Mouse (Mus musculus) stomach, postnatal 0 days (tissue): ENCODE data around the gene Elovl3.

ENCODE experiments used
- CTCF ChIP-seq: IDR thresholded peaks from 2 replicates; pipeline ENCODE4 v1.5.1; 2016; ENCODE audit warnings: antibody characterized with exemption, low read depth, mild to moderate bottlenecking, moderate library complexity
- EP300 ChIP-seq: optimal IDR thresholded peaks from 2 replicates; pipeline ENCODE3; 2016; ENCODE audit warnings: antibody characterized with exemption

- no peak for TF ChIP-seq CTCF
- no peak for TF ChIP-seq EP300
Observed at GRCm38 (mm10) chr19:46110781-46111180, 20.9 kb upstream of the Elovl3 start.
